Mouse (Mus musculus): ENCODE data around the gene Snx29. TPM values are rescaled to one million over a fixed set of nuclear protein-coding genes. Genes with fewer than 3 reads are reported as not detected.

The Snx29 gene
- total RNA-seq, 2 experiments from 2014 or later = 23.8 to 24.9 TPM

- no peak for DNase-seq (ENCODE audit: low spot score in 2 of 2)
- Histone ChIP-seq H3K27ac (no peak overlapping the region), H3K4me3 (no peak overlapping the region)
- no peak for TF ChIP-seq CTCF (conservative IDR thresholded peaks at IDR 0.05)
Measured at GRCm38 (mm10) chr16:11643603-11644002, 320.9 kb downstream of the Snx29 start.

- H3K27ac ChIP-seq = peak overlapping the region; percentile 36; the same call in 1 of the 2 replicates
- no peak overlapping the region for H3K4me3 ChIP-seq
- no peak for DNase-seq (ENCODE audit: low spot score in 2 of 2)
- no peak for TF ChIP-seq CTCF (conservative IDR thresholded peaks at IDR 0.05)
Measured at GRCm38 (mm10) chr16:11644399-11644798, 321.7 kb downstream of the Snx29 start.

- no peak for DNase-seq (ENCODE audit: low spot score in 2 of 2)
- H3K27ac ChIP-seq = peak overlapping the region; percentile 57; the same call in 1 of the 2 replicates
- H3K4me3 ChIP-seq = no peak overlapping the region
- no peak for TF ChIP-seq CTCF (conservative IDR thresholded peaks at IDR 0.05)
Measured at GRCm38 (mm10) chr16:11645668-11646067, 323.0 kb downstream of the Snx29 start.

GRCm38 (mm10) chr16:11646745-11647289 is 324.1 kb downstream of the Snx29 start:
- peak overlapping the region; percentile 57; the same call in 1 of the 2 replicates for H3K27ac ChIP-seq
- DNase-seq (ENCODE audit: low spot score in 2 of 2) = no peak
- no peak for TF ChIP-seq CTCF (conservative IDR thresholded peaks at IDR 0.05)
- H3K4me3 ChIP-seq = no peak overlapping the region

- no peak for DNase-seq (ENCODE audit: low spot score in 2 of 2)
- TF ChIP-seq CTCF (conservative IDR thresholded peaks at IDR 0.05) = no peak
- H3K27ac ChIP-seq = 0 out of 2 replicates have a peak overlapping the region, but pooled peaks have one; percentile 10
Measured at GRCm38 (mm10) chr16:11648169-11648688, 325.5 kb downstream of the Snx29 start.

GRCm38 (mm10) chr16:11652686-11653366 is 330.1 kb downstream of the Snx29 start:
- Histone ChIP-seq H3K4me3 (no peak overlapping the region), H3K27ac (no peak overlapping the region)
- no peak for TF ChIP-seq CTCF (conservative IDR thresholded peaks at IDR 0.05)
- no peak for DNase-seq (ENCODE audit: low spot score in 2 of 2)

More at GRCm38 (mm10) chr16:11648169-11648688, 325.5 kb downstream of the Snx29 start:
- no peak overlapping the region for H3K4me3 ChIP-seq

GRCm38 (mm10) chr16:11655893-11656292 is 333.2 kb downstream of the Snx29 start:
- Histone ChIP-seq H3K27ac (no peak overlapping the region), H3K4me3 (no peak overlapping the region)
- DNase-seq (ENCODE audit: low spot score in 2 of 2) = no peak
- no peak for TF ChIP-seq CTCF (conservative IDR thresholded peaks at IDR 0.05)

- TF ChIP-seq CTCF (conservative IDR thresholded peaks at IDR 0.05) = no peak
- peak overlapping the region; percentile 64; the same call in 1 of the 2 replicates for H3K27ac ChIP-seq
- H3K4me3 ChIP-seq = no peak overlapping the region
- no peak for DNase-seq (ENCODE audit: low spot score in 2 of 2)
Measured at GRCm38 (mm10) chr16:11657111-11657510, 334.4 kb downstream of the Snx29 start.

GRCm38 (mm10) chr16:11659111-11659720 is 336.5 kb downstream of the Snx29 start:
- TF ChIP-seq CTCF (conservative IDR thresholded peaks at IDR 0.05) = no peak
- no peak overlapping the region for H3K4me3 ChIP-seq
- DNase-seq (ENCODE audit: low spot score in 2 of 2) = no peak

GRCm38 (mm10) chr16:11664896-11665705 is 342.4 kb downstream of the Snx29 start:
- no peak for DNase-seq (ENCODE audit: low spot score in 2 of 2)
- no peak overlapping the region for H3K4me3 ChIP-seq
- no peak overlapping the region for H3K27ac ChIP-seq
- no peak for TF ChIP-seq CTCF (conservative IDR thresholded peaks at IDR 0.05)

More at GRCm38 (mm10) chr16:11659111-11659720, 336.5 kb downstream of the Snx29 start:
- H3K27ac ChIP-seq = no peak overlapping the region

- DNase-seq (ENCODE audit: low spot score in 2 of 2) = no peak
- H3K4me3 ChIP-seq = no peak overlapping the region
- TF ChIP-seq CTCF (conservative IDR thresholded peaks at IDR 0.05) = no peak
- no peak overlapping the region for H3K27ac ChIP-seq
Measured at GRCm38 (mm10) chr16:11665869-11666268, 343.2 kb downstream of the Snx29 start.

GRCm38 (mm10) chr16:11668375-11668774 is 345.7 kb downstream of the Snx29 start:
- TF ChIP-seq CTCF (conservative IDR thresholded peaks at IDR 0.05) = no peak

More at GRCm38 (mm10) chr16:11668375-11668774, 345.7 kb downstream of the Snx29 start:
- no peak overlapping the region for H3K4me3 ChIP-seq
- DNase-seq (ENCODE audit: low spot score in 2 of 2) = no peak
- peak overlapping the region; percentile 46; the same call in 1 of the 2 replicates for H3K27ac ChIP-seq

All from layer of hippocampus, adult 2 months (tissue).